ENCODE assay signal across 8 mouse cellular contexts in genomic region chr5:64647417-64648125, GRCm38 (mm10).
DNase-seq lines count a peak whose midpoint lies in the region; ATAC-seq and TF ChIP-seq lines count a peak whose summit lies in the region.

No protein-coding gene starts in this region.

- H3K79me2 ChIP-seq in liver, adult 2 months (ENCODE audit: control insufficient read depth, insufficient read depth, low read length), result no peaks in the 10 kb centered on the region

- no peak for TF ChIP-seq POLR2A in liver, adult 2 months (IDR thresholded peaks at IDR 0.05; ENCODE audit: extremely low read depth, insufficient read depth, low read length)

- no peaks in the 10 kb centered on the region for H3K9me3 ChIP-seq in forebrain, embryonic 11.5 days (ENCODE audit: control insufficient read depth, low read length)
- H3K9me3 ChIP-seq in neural tube, embryonic 15.5 days (replicated peaks), result no peaks in the 10 kb centered on the region; the same call in 1 of the 2 replicates

- 0% methylated on average over 18 of the region's 18 CpGs for WGBS in forebrain, embryonic 11.5 days
- WGBS in liver, adult 2 months, result 16% methylated on average over 18 of the region's 18 CpGs
- WGBS in neural tube, embryonic 15.5 days, result under 1% methylated on average over 18 of the region's 18 CpGs

- H3K27ac ChIP-seq in forebrain, embryonic 11.5 days (ENCODE audit: low read depth, low read length), result peak overlapping the region; percentile 87
- no peak overlapping the region for H3K27ac ChIP-seq in liver, adult 2 months (replicated peaks; ENCODE audit: insufficient read depth, low read depth, low read length)
- H3K27ac ChIP-seq in neural tube, embryonic 15.5 days (replicated peaks), result peak overlapping the region; percentile 41

- H3K9ac ChIP-seq in forebrain, embryonic 11.5 days (ENCODE audit: low read length), result peak overlapping the region; percentile 50
- H3K9ac ChIP-seq in liver, adult 2 months (ENCODE audit: low read depth, low read length), result peak overlapping the region; percentile 41
- peak overlapping the region; percentile 40; the same call in 1 of the 2 replicates for H3K9ac ChIP-seq in neural tube, embryonic 15.5 days (replicated peaks)

- peak overlapping the region; percentile 19; the same call in 1 of the 2 replicates for H3K4me3 ChIP-seq in forebrain, embryonic 11.5 days (ENCODE audit: low read depth, low read length)
- H3K4me3 ChIP-seq in liver, adult 2 months (ENCODE audit: insufficient read depth, low read depth, low read length), result peak overlapping the region; percentile 26
- H3K4me3 ChIP-seq in neural tube, embryonic 15.5 days (replicated peaks), result peak overlapping the region; percentile 34

- DNase-seq in heart, adult 11 months, result peak; percentile 86
- no peak for DNase-seq in heart, adult 9 months (ENCODE audit: low spot score in 2 of 2)
- DNase-seq in forebrain, embryonic 11.5 days (ENCODE audit: low spot score), result peak; percentile 88
- peak; percentile 67 for DNase-seq in kidney, adult 18-20 months
- DNase-seq in liver, adult 2 months (ENCODE audit: extremely low read depth, low read depth, low spot score), result peak; percentile 52
- DNase-seq in c-Kit-positive CD71-positive TER-119-positive erythroid progenitor cells, embryonic 14.5 days (ENCODE audit: low spot score), result no peak

- TF ChIP-seq CTCF in liver, adult 2 months (IDR thresholded peaks at IDR 0.05; ENCODE audit: low read depth, low read length), result no peak

- H3K27me3 ChIP-seq in forebrain, embryonic 11.5 days (ENCODE audit: control insufficient read depth, insufficient read depth, low read length), result no peaks in the 10 kb centered on the region
- H3K27me3 ChIP-seq in liver, adult 2 months (ENCODE audit: control insufficient read depth, insufficient read depth, low read length), result no peaks in the 10 kb centered on the region
- no peaks in the 10 kb centered on the region for H3K27me3 ChIP-seq in neural tube, embryonic 15.5 days (replicated peaks)

- ATAC-seq in cerebellum, adult (ENCODE audit: insufficient number of reproducible peaks, low FRiP score, low TSS enrichment), result 0 out of 2 replicates have a peak, but pooled peaks have one; percentile 53
- peak; percentile 95 for ATAC-seq in forebrain, embryonic 11.5 days (replicated peaks; ENCODE audit: low FRiP score)
- peak; percentile 73 for ATAC-seq in neural tube, embryonic 15.5 days (ENCODE audit: low FRiP score)

- peak overlapping the region; percentile 46 for H3K4me2 ChIP-seq in forebrain, embryonic 11.5 days (ENCODE audit: low read depth, low read length, severe bottlenecking)
- peak overlapping the region; percentile 65 for H3K4me2 ChIP-seq in neural tube, embryonic 15.5 days

- H3K36me3 ChIP-seq in forebrain, embryonic 11.5 days (ENCODE audit: control insufficient read depth, insufficient read depth, low read length), result no peaks in the 10 kb centered on the region
- H3K36me3 ChIP-seq in liver, adult 2 months (ENCODE audit: control insufficient read depth, insufficient read depth, low read length), result no peaks in the 10 kb centered on the region
- no peaks in the 10 kb centered on the region for H3K36me3 ChIP-seq in neural tube, embryonic 15.5 days

- H3K4me1 ChIP-seq in forebrain, embryonic 11.5 days (replicated peaks; ENCODE audit: control insufficient read depth, insufficient read depth, low read length), result peaks cover 5% of the 10 kb centered on the region; the same call in 1 of the 2 replicates
- H3K4me1 ChIP-seq in liver, adult 2 months (ENCODE audit: control insufficient read depth, insufficient read depth, low read length), result no peaks in the 10 kb centered on the region
- H3K4me1 ChIP-seq in neural tube, embryonic 15.5 days, result peaks cover 14% of the 10 kb centered on the region

Comparison
In these comparisons a context has a peak if more than half of its experiments do, and no peak if none do; other contexts are left out.
1. DNase-seq: peak in heart, adult 11 months (single experiment), forebrain, embryonic 11.5 days (single experiment), kidney, adult 18-20 months (single experiment) and liver, adult 2 months (single experiment); none in heart, adult 9 months (0 of 2) and c-Kit-positive CD71-positive TER-119-positive erythroid progenitor cells, embryonic 14.5 days (single experiment).
2. Peak in every context shown above with its lines, with median percentiles within 50 percentile points of each other: ATAC-seq, H3K4me3 ChIP-seq and H3K9ac ChIP-seq.